Comparison of ENCODE assay signal across 8 mouse cellular contexts in the genomic region with DNA sequence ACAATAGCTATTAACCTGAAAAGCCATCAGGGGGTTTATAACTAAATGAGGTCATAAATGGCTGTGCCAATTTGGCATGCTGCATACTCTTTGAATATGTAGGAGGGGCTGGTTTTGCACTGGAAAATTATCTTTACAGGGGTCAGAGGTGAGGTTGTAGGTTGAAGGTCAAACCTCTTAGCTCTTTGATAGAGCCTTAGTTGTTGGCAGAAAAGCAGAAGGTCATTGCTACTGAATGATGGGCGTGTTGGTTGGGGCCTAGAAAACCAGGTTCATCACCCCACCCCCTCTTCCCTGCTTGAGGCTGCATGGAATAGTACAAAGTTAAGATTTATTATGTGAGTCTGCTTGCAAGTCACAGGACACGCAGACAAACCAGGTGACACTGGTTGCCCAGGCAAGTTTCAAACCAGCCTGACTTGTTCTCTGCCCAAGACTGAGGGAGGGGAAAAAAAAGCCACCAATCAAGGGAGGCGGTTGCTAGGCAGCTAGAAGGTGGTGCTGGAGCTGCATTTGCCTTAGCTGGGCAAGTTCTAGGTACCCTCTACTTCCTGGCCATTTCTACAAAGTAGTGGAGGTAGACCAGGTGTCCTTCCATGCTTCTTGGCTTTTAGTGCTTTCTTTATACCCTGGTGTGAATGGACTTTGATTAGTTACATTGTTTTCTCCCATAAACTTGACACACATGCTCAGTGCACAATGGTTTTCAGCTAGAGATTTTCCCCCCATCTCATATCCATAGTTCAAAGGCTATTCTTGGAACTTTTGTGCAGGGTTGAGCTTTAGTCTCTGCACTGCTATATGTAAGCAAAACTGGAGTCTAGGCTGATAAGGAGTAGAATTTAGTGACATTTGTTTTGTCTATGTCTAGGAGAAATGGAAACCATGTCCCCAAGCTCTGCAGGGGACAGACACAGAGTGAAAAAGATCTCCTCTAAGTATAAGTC.
A peak's percentile ranks its signal among the peaks of the same experiment; 100 is the strongest.
DNase-seq lines count a peak whose midpoint lies in the region; ATAC-seq and TF ChIP-seq lines count a peak whose summit lies in the region.

No protein-coding gene starts in this region.

- no peak for TF ChIP-seq CTCF in gastrocnemius, adult 2 months (IDR thresholded peaks at IDR 0.05)
- TF ChIP-seq CTCF in kidney, postnatal 0 days (IDR thresholded peaks at IDR 0.05; ENCODE audit: low read depth), result no peak

- intact Hi-C loops in gastrocnemius, adult 2 months (cut with DNase I), result loop anchor here (5.0 kb wide), 1 partner anchor 59 kb away; no protein-coding TSS in a partner anchor

- ATAC-seq in kidney, postnatal 0 days (replicated peaks; ENCODE audit: low FRiP score, low read depth), result peak; percentile 83
- no peak for ATAC-seq in erythroid progenitor cell, adult 5-6 weeks (replicated peaks; ENCODE audit: low FRiP score, poor library complexity, severe bottlenecking)

- peak overlapping the region; percentile 8; the same call in 1 of the 2 replicates for H3K4me2 ChIP-seq in kidney, postnatal 0 days (ENCODE audit: low read length)

- DNase-seq in gastrocnemius, adult 2 months, result no peak
- DNase-seq in gastrocnemius, postnatal 4 days (ENCODE audit: low spot score in 2 of 2), result no peak
- DNase-seq in embryo, embryonic 9.5 days (ENCODE audit: extremely low spot score), result peak; percentile 27
- no peak for DNase-seq in kidney, postnatal 0 days (ENCODE audit: low spot score)
- peak; percentile 19 for DNase-seq in mesoderm, embryonic 11.5 days (ENCODE audit: low read depth, low spot score)
- DNase-seq in cerebellum, postnatal 4 days (ENCODE audit: low spot score in 2 of 2), result no peak
- DNase-seq in thymus, postnatal 10 days (ENCODE audit: low spot score in 2 of 2), result no peak

- H3K27me3 ChIP-seq in kidney, postnatal 0 days (ENCODE audit: insufficient read depth, low read length), result no peaks in the 10 kb centered on the region

- peak overlapping the region; percentile 74 for H3K27ac ChIP-seq in gastrocnemius, adult 2 months
- H3K27ac ChIP-seq in kidney, postnatal 0 days, result peak overlapping the region; percentile 60; the same call in 1 of the 2 replicates

- H3K4me3 ChIP-seq in gastrocnemius, adult 2 months, result peak overlapping the region; percentile 67
- no peak overlapping the region for H3K4me3 ChIP-seq in kidney, postnatal 0 days (replicated peaks; ENCODE audit: low read depth, low read length)

- H3K4me1 ChIP-seq in kidney, postnatal 0 days (replicated peaks; ENCODE audit: insufficient read depth, low read length), result no peaks in the 10 kb centered on the region

- no peak overlapping the region for H3K9ac ChIP-seq in kidney, postnatal 0 days (ENCODE audit: low read depth, low read length)

- H3K36me3 ChIP-seq in kidney, postnatal 0 days (ENCODE audit: insufficient read depth, low read length), result 0 out of 2 replicates have a peak, but pooled peaks cover 5% of the 10 kb centered on the region

- WGBS in kidney, postnatal 0 days, result 76% methylated on average over 3 of the region's 3 CpGs

- no peaks in the 10 kb centered on the region for H3K9me3 ChIP-seq in kidney, postnatal 0 days (replicated peaks; ENCODE audit: low read length)

Comparison
In these comparisons a context has a peak if more than half of its experiments do, and no peak if none do; other contexts are left out.
1. DNase-seq: peak in embryo, embryonic 9.5 days (single experiment) and mesoderm, embryonic 11.5 days (single experiment); none in gastrocnemius, adult 2 months (single experiment), gastrocnemius, postnatal 4 days (0 of 2), kidney, postnatal 0 days (single experiment), cerebellum, postnatal 4 days (0 of 2) and thymus, postnatal 10 days (0 of 2).